ENCODE assay signal across 18 mouse cellular contexts in genomic region chr11:29400374-29400773, GRCm38 (mm10).
"Had no signal": no experiment of that assay in that cellular context is flagged by ENCODE, and none has a peak within 500 bp of the region (broad histone marks: within the 10 kb centered on the region; RNA-seq: fewer than 3 reads in every experiment).

No protein-coding gene starts in this region.

- H3K4me3 ChIP-seq: liver, embryonic 12.5 days; midbrain, embryonic 12.5 days; myocyte; neural tube, embryonic 12.5 days; neural tube, embryonic 15.5 days had no signal

- H3K4me2 ChIP-seq: liver, embryonic 12.5 days; lung, embryonic 14.5 days; midbrain, embryonic 12.5 days; neural tube, embryonic 12.5 days; neural tube, embryonic 15.5 days had no signal

- H3K4me1 ChIP-seq: liver, embryonic 12.5 days; midbrain, embryonic 12.5 days; neural tube, embryonic 12.5 days; neural tube, embryonic 15.5 days had no signal

- ATAC-seq: liver, embryonic 12.5 days had no signal

- H3K27ac ChIP-seq: liver, embryonic 12.5 days; liver, embryonic 14.5 days; midbrain, embryonic 12.5 days; neural tube, embryonic 12.5 days; neural tube, embryonic 15.5 days had no signal

- H3K9ac ChIP-seq: liver, embryonic 12.5 days; liver, embryonic 14.5 days; lung, embryonic 14.5 days; midbrain, embryonic 12.5 days; neural tube, embryonic 12.5 days; neural tube, embryonic 15.5 days had no signal

- H3K36me3 ChIP-seq: liver, embryonic 12.5 days had no signal

- H3K27me3 ChIP-seq: liver, embryonic 12.5 days; midbrain, embryonic 12.5 days; neural tube, embryonic 12.5 days; neural tube, embryonic 15.5 days had no signal

- DNase-seq: lung, adult 18-20 months; lung, embryonic 14.5 days; lung, postnatal 10 days; lung, postnatal 4 days; retina, postnatal 1 day; right cerebral cortex, adult 18-20 months; right cerebral cortex, postnatal 25 days; right cerebral cortex, postnatal 4 days; spleen, adult 18-20 months; thymus, adult 18-20 months; thymus, postnatal 14 days; thymus, postnatal 36 days had no signal

- H3K9me3 ChIP-seq: liver, embryonic 12.5 days; midbrain, embryonic 12.5 days; neural tube, embryonic 12.5 days; neural tube, embryonic 15.5 days had no signal
